Mouse (Mus musculus): ENCODE data around the gene Tm9sf4.

Tm9sf4 gene

GRCm38 (mm10) chr2:153259030-153259863, 98.1 kb downstream of the Tm9sf4 start:
- no peak for DNase-seq (ENCODE audit: low spot score in 2 of 2)
